Mouse (Mus musculus) midbrain, embryonic 15.5 days (tissue): ENCODE measurements at regions not wholly inside any gene's neighbourhood (a gene's known extent, or its start where the extent isn't known, plus 50 kb on each side); places are given as distances from the start of the nearest gene placed in this dataset.
A peak's percentile ranks its signal among the peaks of the same experiment; 100 is the strongest.

ENCODE experiments used
- ATAC-seq: fragments of 200-750 bp; cut with Nextera tagmentation; replicated peaks from 2 replicates; pipeline ENCODE4 v1.8.0; 2017; ENCODE audit warnings: moderate TSS enrichment
- H3K27ac ChIP-seq: fragments of 300-500 bp; sonication (generic); 2 replicates; pipeline ENCODE4 v1.5.1; 2015; ENCODE audit warnings: mild to moderate bottlenecking, inconsistent platforms
- H3K27me3 ChIP-seq: fragments of 300-500 bp; sonication (generic); replicated peaks from 2 replicates; pipeline ENCODE4 v1.6.1; 2015; ENCODE audit warnings: inconsistent platforms
- H3K36me3 ChIP-seq: fragments of 300-500 bp; sonication (generic); replicated peaks from 2 replicates; pipeline ENCODE4 v1.6.1; 2015; ENCODE audit warnings: inconsistent platforms
- H3K4me1 ChIP-seq: fragments of 300-500 bp; sonication (generic); 2 replicates; pipeline ENCODE4 v1.6.1; 2015; ENCODE audit warnings: inconsistent platforms
- H3K4me2 ChIP-seq: fragments of 300-500 bp; sonication (generic); 2 replicates; pipeline ENCODE4 v1.6.1; 2015; ENCODE audit warnings: inconsistent platforms, mild to moderate bottlenecking, moderate library complexity
- H3K4me3 ChIP-seq: fragments of 300-500 bp; sonication (generic); 2 replicates; pipeline ENCODE4 v1.5.1; 2015; ENCODE audit warnings: mild to moderate bottlenecking, inconsistent platforms
- H3K9ac ChIP-seq: fragments of 300-500 bp; sonication (generic); 2 replicates; pipeline ENCODE4 v1.6.1; 2015; ENCODE audit warnings: mild to moderate bottlenecking, inconsistent platforms
- H3K9me3 ChIP-seq: fragments of 300-500 bp; sonication (generic); 2 replicates; pipeline ENCODE4 v1.6.1; 2016; ENCODE audit warnings: inconsistent platforms
- WGBS: fragments of 180-500 bp; shearing (Covaris S2); methylation state at CpG from one replicate; pipeline ENCODE4 v1.1.7; 2015; ENCODE audit warnings: mixed read lengths; 5-methylcytosine and 5-hydroxymethylcytosine counted together

DNA sequence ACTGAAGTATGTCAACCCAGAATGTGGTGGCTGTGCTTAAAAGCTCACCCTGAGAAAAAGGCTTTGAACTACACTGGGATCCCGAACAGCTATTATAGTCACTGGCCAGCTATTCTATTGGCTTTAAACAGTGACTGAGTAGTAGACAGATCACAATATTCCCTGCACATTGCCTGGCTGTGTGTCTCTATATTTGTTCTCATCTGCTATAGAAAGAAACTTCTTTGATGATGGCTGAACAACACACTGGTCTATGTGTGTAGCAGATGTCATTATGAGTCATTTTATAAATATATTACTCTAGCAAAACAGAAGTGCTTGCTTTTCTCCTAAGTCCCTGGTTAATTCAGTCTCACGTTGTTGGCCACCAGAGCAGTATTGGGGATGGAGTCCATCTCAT lies 152.1 kb upstream of the Slco6d1 start:
- no peak overlapping the region for H3K27ac ChIP-seq
- no peaks in the 10 kb centered on the region for H3K4me1 ChIP-seq
- no peak overlapping the region for H3K4me2 ChIP-seq
- H3K4me3 ChIP-seq, result no peak overlapping the region
- H3K9me3 ChIP-seq, result no peaks in the 10 kb centered on the region
- WGBS, result 67% methylated on average over 2 of the region's 2 CpGs
- ATAC-seq, result no peak
- no peaks in the 10 kb centered on the region for H3K36me3 ChIP-seq
- H3K9ac ChIP-seq, result no peak overlapping the region
- H3K27me3 ChIP-seq, result no peaks in the 10 kb centered on the region

DNA sequence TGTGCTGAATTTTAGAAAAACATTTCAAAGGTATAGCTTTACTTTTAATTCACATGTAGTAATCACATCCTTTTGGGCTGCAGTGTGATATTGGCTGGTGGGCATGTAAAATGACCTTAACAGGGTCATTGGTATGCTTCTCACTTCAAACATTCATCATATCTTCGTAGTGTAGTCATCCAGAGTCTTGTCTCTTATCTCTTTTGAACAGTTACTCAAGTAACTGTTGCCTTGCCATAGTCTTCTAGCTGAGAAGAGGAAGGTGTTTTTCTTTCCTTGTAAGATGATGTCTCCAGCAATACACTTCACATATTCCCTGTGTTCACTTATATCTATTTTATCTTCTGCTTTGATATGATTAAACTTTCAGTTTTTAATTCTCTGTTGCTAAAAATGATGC lies 150.7 kb upstream of the Slco6d1 start:
- no peak overlapping the region for H3K4me3 ChIP-seq
- H3K9me3 ChIP-seq, result no peaks in the 10 kb centered on the region
- 66% methylated on average over 1 of the region's 1 CpGs for WGBS
- no peak overlapping the region for H3K27ac ChIP-seq
- no peaks in the 10 kb centered on the region for H3K27me3 ChIP-seq
- no peaks in the 10 kb centered on the region for H3K4me1 ChIP-seq
- no peaks in the 10 kb centered on the region for H3K36me3 ChIP-seq
- no peak for ATAC-seq
- no peak overlapping the region for H3K4me2 ChIP-seq
- no peak overlapping the region for H3K9ac ChIP-seq

DNA sequence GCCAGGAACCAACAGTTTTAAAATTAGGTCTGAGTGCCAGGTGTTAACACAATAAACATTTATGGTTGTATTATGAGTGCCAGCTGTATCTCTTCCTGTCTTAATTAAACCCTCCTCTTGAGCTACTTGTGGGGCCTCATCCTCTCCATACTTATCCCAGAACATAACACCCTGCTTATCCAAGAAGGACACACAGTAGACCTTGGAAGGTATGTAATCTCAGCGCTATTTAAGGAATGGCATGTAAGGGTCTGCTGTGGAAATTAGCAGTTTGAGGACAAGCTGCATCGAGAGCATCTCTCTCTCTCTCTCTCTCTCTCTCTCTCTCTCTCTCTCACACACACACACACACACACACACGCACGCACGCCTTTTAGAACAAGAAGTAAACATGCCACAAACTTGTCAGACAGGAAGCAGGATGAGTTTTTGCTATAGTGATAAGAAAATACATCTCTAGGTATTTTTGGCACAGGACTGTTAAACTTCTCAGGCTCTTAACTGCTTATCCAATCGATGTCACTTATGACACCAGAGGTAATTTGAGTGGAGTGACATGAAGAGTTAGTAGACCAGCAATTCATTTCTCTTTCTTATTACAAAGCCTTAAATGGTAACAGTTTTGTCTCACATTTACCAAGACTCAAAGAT lies 146.8 kb upstream of the Slco6d1 start:
- H3K9me3 ChIP-seq, result no peaks in the 10 kb centered on the region

DNA sequence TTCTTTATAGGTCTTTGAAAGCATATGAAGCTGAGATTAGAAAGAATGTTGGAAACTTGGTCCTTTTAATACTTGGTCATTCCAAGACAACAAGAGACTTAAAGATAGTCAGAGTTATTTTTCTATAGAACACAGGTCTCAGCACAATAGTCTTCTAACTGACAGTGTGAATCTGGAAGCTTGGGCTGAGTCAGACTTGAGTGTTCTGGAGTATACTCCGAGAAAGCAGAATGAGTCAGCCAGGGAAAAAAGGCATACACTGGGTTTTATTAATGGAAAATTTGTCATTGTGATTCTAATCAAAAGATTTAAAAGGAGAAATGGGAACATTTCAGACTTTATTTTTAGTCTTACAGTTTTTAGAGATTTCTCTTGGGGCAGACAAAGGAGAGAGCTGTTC lies 145.4 kb upstream of the Slco6d1 start:
- Histone ChIP-seq H3K9me3 (no peaks in the 10 kb centered on the region), H3K9ac (no peak overlapping the region), H3K27me3 (no peaks in the 10 kb centered on the region), H3K4me1 (peaks cover 3% of the 10 kb centered on the region), H3K27ac (no peak overlapping the region), H3K4me2 (no peak overlapping the region), H3K4me3 (no peak overlapping the region), H3K36me3 (no peaks in the 10 kb centered on the region)
- no peak for ATAC-seq
- 89% methylated on average over 1 of the region's 1 CpGs for WGBS

More for the DNA sequence above, 146.8 kb upstream of the Slco6d1 start:
- Histone ChIP-seq H3K4me1 (no peaks in the 10 kb centered on the region), H3K27me3 (no peaks in the 10 kb centered on the region), H3K4me2 (no peak overlapping the region), H3K4me3 (no peak overlapping the region), H3K27ac (no peak overlapping the region), H3K36me3 (no peaks in the 10 kb centered on the region), H3K9ac (no peak overlapping the region)
- WGBS, result 84% methylated on average over 6 of the region's 6 CpGs
- ATAC-seq, result no peak

DNA sequence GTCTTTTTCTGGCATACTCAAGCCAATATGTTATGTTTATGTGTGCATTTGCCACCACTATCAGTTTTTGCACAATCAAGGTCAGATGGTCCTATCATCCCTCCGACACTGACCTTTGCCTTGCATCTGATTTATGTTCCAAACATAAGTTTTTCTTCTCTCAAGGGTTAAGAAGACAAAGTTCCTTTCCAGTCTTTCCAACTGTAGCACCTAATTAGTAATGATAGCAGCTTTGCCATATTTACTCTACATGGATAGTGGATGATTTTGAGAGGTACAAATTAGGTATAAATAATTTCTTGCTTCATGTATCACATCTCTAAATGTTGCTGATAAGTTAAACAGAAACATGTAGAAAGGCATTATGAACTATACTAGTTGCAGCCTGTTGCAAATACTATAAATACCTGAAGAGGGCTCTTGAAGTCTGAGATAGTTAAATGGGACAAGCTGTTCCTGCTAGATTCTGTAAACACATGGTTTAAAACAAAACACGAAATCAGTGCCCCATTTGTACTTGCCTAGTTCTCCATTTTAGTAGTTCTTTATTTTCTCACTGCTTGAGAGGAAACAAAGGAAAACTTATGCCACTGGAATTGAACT lies 141.4 kb upstream of the Slco6d1 start:
- Histone ChIP-seq H3K27ac (no peak overlapping the region), H3K4me1 (peaks cover 14% of the 10 kb centered on the region), H3K4me2 (no peak overlapping the region), H3K4me3 (no peak overlapping the region), H3K9me3 (no peaks in the 10 kb centered on the region), H3K27me3 (no peaks in the 10 kb centered on the region), H3K9ac (no peak overlapping the region), H3K36me3 (no peaks in the 10 kb centered on the region)
- ATAC-seq, result no peak
- 80% methylated on average over 2 of the region's 2 CpGs for WGBS

DNA sequence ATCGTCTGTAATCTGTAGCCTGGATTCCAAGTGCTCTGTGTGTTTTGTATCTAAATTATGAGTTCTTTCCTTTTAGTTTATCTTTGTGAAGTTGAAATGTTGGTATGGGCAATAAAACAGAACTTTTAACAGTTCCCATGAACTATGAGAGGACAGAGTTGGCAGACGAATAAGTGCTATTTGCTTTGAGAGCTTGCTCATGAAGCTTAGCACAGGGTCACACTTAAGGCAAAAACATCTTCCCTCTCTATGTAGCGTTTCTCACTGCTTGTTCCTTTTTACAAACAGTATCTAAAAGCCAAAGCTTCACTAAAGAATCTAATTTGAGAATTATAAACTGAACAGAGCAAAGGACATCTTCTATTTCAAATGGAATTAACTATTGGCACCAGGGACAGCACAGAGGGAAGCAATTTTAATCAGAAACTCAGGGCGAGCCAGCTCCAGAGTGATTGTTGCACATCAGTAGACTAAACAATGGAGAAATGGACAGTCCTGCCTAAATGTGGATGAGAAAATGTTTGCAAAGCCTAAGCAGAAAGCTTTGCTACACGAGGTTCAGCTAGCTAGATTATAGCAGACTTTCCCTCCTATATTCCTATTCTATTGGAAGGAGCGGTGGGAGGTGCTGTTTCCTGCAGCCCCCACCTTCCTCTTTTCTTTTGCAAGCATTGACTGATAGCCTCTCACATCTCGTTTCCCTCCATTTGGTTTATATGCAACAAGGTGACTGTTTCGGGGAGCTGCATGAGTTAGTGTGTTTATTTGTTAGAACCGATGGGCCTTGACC lies 140.5 kb upstream of the Slco6d1 start:
- peak overlapping the region; percentile 80 for H3K27ac ChIP-seq
- H3K9me3 ChIP-seq, result no peaks in the 10 kb centered on the region
- 67% methylated on average over 9 of the region's 9 CpGs for WGBS
- H3K9ac ChIP-seq, result no peak overlapping the region
- H3K4me2 ChIP-seq, result no peak overlapping the region
- no peaks in the 10 kb centered on the region for H3K36me3 ChIP-seq
- H3K4me3 ChIP-seq, result no peak overlapping the region
- no peaks in the 10 kb centered on the region for H3K27me3 ChIP-seq
- peak; percentile 59 for ATAC-seq
- H3K4me1 ChIP-seq, result peaks cover 14% of the 10 kb centered on the region

DNA sequence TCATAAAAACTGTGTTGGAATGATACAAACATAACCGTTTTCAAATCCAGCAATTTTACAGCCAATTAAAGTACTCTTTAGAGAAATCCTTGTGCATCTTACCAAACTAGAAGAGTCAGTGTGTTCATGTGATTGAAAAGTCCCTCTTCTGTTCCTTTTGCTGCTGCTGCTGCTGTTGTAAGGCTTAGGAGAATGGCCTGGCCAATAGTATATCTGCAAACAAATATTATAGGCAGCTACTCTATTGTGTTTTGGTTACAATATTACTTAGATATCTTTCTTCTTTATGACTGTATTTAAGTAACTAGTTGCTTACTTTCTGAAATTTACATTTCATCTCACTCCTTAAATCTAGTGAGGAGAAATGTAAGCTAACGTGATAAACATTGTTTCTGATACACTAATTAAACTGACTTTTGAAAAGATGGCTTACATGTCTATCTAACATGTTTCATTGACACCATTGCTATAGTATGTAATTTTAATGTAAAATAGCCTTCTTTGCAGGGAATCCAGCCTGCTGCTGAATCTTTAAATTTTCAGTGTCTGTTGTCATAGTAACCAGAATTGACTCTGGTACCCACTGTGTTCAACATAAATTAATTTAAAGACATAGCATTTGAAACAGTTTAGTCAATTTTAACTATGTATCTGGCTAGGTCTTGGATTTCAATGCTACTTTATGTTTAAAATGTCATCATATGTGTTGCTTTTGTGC lies 139.7 kb upstream of the Slco6d1 start:
- Histone ChIP-seq H3K4me3 (no peak overlapping the region), H3K9ac (no peak overlapping the region), H3K27ac (peak overlapping the region; percentile 80), H3K27me3 (no peaks in the 10 kb centered on the region), H3K4me2 (no peak overlapping the region), H3K4me1 (peaks cover 14% of the 10 kb centered on the region), H3K36me3 (no peaks in the 10 kb centered on the region), H3K9me3 (no peaks in the 10 kb centered on the region)
- WGBS, result 46% methylated on average over 2 of the region's 2 CpGs
- ATAC-seq, result peak; percentile 94

DNA sequence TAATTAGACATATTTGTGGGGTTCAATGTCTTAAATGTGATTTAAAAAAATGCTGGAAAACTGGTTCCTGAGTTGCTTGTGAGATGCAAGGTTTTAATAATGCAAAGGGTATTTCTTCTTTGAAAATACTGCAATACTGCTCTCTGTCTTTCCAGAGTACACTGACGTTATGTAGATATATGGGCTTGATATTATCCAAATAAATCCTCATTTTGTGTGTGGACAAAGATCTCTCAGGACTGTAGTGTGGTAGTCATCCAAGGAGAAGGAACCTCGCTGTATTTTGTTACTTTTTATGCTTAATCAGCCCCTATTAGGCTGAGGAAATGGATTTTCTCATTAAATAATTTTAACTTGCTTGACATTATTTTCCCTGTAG lies 139.2 kb upstream of the Slco6d1 start:
- WGBS, result 50% methylated on average over 2 of the region's 2 CpGs
- peak; percentile 76 for ATAC-seq
- Histone ChIP-seq H3K27me3 (no peaks in the 10 kb centered on the region), H3K4me2 (no peak overlapping the region), H3K27ac (peak overlapping the region; percentile 78), H3K9ac (no peak overlapping the region), H3K36me3 (no peaks in the 10 kb centered on the region), H3K9me3 (no peaks in the 10 kb centered on the region), H3K4me3 (no peak overlapping the region), H3K4me1 (peaks cover 14% of the 10 kb centered on the region)

DNA sequence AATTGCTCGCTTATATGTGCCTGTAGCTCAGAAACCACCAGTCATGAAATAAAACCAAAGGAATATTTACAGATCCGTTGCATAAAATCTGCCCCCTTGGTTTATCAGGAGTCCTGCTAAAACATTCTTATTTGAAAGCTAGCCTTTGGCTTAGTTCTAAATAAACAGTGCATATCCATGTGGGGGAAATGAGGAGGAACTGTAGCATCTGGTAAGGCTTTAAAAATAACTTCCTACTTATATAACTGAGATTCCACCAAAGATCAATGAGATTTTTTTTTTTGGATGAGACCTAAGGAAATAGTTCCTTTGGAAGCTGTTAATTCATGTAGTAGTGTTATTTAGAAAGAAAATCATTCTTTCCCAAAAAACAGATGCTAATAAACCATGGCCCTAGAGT lies 117.8 kb upstream of the Slco6d1 start:
- no peak overlapping the region for H3K4me3 ChIP-seq
- no peaks in the 10 kb centered on the region for H3K4me1 ChIP-seq
- no peaks in the 10 kb centered on the region for H3K36me3 ChIP-seq
- H3K9ac ChIP-seq, result no peak overlapping the region
- H3K27ac ChIP-seq, result no peak overlapping the region
- H3K4me2 ChIP-seq, result no peak overlapping the region
- no peak for ATAC-seq
- no peaks in the 10 kb centered on the region for H3K27me3 ChIP-seq
- WGBS, result 78% methylated on average over 2 of the region's 2 CpGs
- H3K9me3 ChIP-seq, result no peaks in the 10 kb centered on the region

DNA sequence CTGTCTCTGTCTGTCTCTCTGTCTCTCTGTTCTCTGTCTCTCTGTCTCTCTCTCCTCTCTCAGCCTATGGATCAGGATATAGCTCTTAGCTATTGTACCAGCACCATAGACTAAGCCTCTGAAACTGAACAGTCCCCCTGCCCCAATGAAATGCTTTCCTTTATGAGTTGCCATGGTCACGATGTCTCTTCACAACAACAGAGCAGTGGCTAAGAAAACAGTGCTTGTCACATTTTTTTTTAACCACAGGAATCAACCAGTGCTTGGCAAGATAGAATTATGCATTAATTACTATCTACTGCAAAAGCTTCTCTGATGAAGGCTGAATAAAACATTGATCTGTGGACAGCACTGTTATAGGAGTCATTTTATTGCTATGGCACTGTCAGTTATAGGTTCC lies 114.6 kb upstream of the Slco6d1 start:
- 73% methylated on average over 1 of the region's 1 CpGs for WGBS
- Histone ChIP-seq H3K4me2 (no peak overlapping the region), H3K27ac (no peak overlapping the region), H3K36me3 (no peaks in the 10 kb centered on the region), H3K4me1 (no peaks in the 10 kb centered on the region), H3K9me3 (no peaks in the 10 kb centered on the region), H3K9ac (no peak overlapping the region), H3K4me3 (no peak overlapping the region), H3K27me3 (no peaks in the 10 kb centered on the region)
- no peak for ATAC-seq

DNA sequence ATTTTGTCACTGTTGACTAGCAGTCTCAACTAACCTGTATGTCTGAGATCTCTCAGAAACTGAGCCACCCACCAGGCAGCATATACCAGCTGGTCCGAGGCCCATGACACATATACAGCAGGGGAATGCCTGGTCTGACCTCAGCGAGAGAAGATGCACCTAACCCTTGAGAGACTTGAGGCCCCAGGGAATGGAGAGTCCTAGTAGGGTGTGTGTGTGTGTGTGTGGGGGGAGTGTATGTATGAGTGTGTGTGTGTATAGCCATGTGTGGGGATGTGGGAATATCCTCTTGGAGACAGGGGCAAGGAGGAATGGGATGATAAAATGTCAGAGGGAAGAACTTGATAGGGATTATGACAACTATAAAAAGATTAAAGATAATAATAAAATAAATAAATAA lies 113.4 kb upstream of the Slco6d1 start:
- no peak for ATAC-seq
- H3K27me3 ChIP-seq, result no peaks in the 10 kb centered on the region
- WGBS, result 91% methylated on average over 2 of the region's 2 CpGs

DNA sequence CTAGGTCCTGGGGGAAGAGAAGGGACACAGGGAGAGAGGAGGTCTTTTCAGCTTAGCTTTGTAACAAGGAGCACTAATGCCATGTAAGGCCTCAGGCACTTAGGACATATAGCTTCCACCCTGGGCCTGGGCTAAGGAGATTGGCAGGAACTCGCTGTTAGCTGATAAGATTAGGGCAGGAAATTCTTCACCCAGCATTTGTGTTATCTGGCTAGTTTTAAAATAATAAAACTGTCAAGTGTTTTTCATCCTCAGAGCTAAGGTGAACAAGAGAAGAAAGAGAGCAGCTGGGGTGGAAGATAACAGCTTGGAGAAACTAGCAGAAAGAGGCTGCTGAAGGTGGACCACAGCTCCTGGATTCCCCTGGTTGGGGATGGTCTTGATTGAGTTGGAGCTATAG lies 111.0 kb upstream of the Slco6d1 start:
- no peaks in the 10 kb centered on the region for H3K4me1 ChIP-seq
- H3K9me3 ChIP-seq, result no peaks in the 10 kb centered on the region
- H3K36me3 ChIP-seq, result no peaks in the 10 kb centered on the region
- H3K4me2 ChIP-seq, result no peak overlapping the region
- H3K27ac ChIP-seq, result no peak overlapping the region
- ATAC-seq, result no peak
- no peak overlapping the region for H3K4me3 ChIP-seq
- WGBS, result 73% methylated on average over 1 of the region's 1 CpGs
- H3K9ac ChIP-seq, result no peak overlapping the region
- H3K27me3 ChIP-seq, result no peaks in the 10 kb centered on the region

More for the DNA sequence above, 113.4 kb upstream of the Slco6d1 start:
- no peaks in the 10 kb centered on the region for H3K9me3 ChIP-seq
- H3K27ac ChIP-seq, result no peak overlapping the region
- H3K4me3 ChIP-seq, result no peak overlapping the region
- no peaks in the 10 kb centered on the region for H3K36me3 ChIP-seq
- no peak overlapping the region for H3K4me2 ChIP-seq
- H3K9ac ChIP-seq, result no peak overlapping the region
- H3K4me1 ChIP-seq, result no peaks in the 10 kb centered on the region
